Mouse (Mus musculus) brain, embryonic 18.5 days (tissue): ENCODE data around the gene Fam76a.
A peak's percentile ranks its signal among the peaks of the same experiment; 100 is the strongest.

Source experiments
- DNase-seq: peaks from one replicate; pipeline ENCODE4 v3.0.0-alpha.2; 2012; ENCODE audit warnings: low read depth, low spot score

Fam76a gene

GRCm38 (mm10) chr4:132894402-132894801 is 28.0 kb downstream of the Fam76a start:
- DNase-seq = no peak

- no peak for DNase-seq
Measured at GRCm38 (mm10) chr4:132884844-132885374, 37.4 kb downstream of the Fam76a start.

GRCm38 (mm10) chr4:132884064-132884843 is 38.1 kb downstream of the Fam76a start, which contains the start of gene Stx12:
Gene Stx12, minus strand, starts transcription at chr4:132884509.
- peak; percentile 82 for DNase-seq

GRCm38 (mm10) chr4:132883561-132884063 is 38.7 kb downstream of the Fam76a start:
- no peak for DNase-seq

- no peak for DNase-seq
Measured at GRCm38 (mm10) chr4:132874363-132875097, 47.8 kb downstream of the Fam76a start.

- DNase-seq = no peak
Measured at GRCm38 (mm10) chr4:132873481-132874362, 48.6 kb downstream of the Fam76a start.

GRCm38 (mm10) chr4:132871116-132871515 is 51.2 kb downstream of the Fam76a start:
- DNase-seq = no peak

- DNase-seq = no peak
Measured at GRCm38 (mm10) chr4:132864856-132865255, 57.5 kb downstream of the Fam76a start.

- no peak for DNase-seq
Measured at GRCm38 (mm10) chr4:132863012-132863411, 59.3 kb downstream of the Fam76a start.

GRCm38 (mm10) chr4:132860880-132861279 is 61.5 kb downstream of the Fam76a start:
- no peak for DNase-seq
